Mouse (Mus musculus) heart, postnatal 0 days (tissue): ENCODE data around the gene Sp4.

Experiments
- CTCF ChIP-seq: IDR thresholded peaks from 2 replicates; pipeline ENCODE4 v1.5.1; 2016; ENCODE audit warnings: antibody characterized with exemption, control low read depth, low read depth
- EP300 ChIP-seq: IDR thresholded peaks from 2 replicates; pipeline ENCODE4 v1.6.1; 2016; ENCODE audit warnings: antibody characterized with exemption, low read depth

DNA sequence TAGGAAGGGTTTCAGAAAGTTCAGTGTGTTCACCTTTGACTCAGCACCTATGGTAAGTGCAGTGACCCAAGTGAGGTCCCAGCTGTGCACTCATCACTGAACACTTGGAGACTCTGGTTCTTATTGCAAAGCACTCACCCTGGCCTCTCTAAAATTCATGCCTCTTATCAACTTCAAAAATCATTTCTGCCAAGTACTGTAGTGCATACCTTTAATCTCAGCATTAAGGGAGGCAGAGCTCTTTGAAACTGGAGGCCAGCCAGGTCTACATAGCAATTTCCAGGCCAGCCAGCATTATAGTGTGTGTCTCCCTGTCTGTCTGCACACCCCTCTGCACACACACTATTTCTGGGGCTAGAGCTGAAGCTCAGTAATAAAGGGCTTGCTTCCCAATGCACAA is 36.3 kb downstream of the Sp4 start:
- TF ChIP-seq CTCF, result no peak
- no peak for TF ChIP-seq EP300
